Mouse (Mus musculus) CD4-positive, CD25-positive, alpha-beta regulatory T cell, adult 2 months (primary cell): Measurements from ENCODE around the gene Mrpl1.

Source experiments
- DNase-seq: peaks from one replicate; pipeline ENCODE4 v3.0.0-alpha.2; 2012; ENCODE audit warnings: low read depth, low spot score

Mrpl1 gene

DNA sequence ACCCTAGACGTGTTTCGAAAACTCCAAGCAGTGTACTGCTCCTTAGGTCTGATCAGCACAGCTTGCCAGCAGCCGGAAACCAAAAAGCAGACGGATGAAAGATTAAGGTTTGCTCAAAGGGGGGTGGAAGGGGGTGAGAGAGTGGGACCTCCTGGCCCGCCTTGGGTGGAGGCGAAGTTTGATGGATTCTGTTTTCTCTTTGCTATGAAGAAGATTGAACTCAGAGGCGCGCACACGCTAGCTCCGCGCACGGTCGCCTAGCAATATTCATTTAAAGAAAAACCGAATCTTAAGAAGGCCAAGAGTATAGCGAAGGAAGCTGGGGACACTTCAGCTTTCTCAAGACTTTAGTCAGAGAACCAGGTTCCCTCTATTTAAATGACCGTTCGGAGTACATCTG lies at the start of gene Mrpl1:
Gene Mrpl1 (plus strand): TSS at position 35 of the 400 bp plus-strand sequence.
- DNase-seq: peak; percentile 80

GRCm38 (mm10) chr5:96160467-96161262 lies 48.6 kb upstream of the Mrpl1 start:
- DNase-seq: peak; percentile 54

DNA sequence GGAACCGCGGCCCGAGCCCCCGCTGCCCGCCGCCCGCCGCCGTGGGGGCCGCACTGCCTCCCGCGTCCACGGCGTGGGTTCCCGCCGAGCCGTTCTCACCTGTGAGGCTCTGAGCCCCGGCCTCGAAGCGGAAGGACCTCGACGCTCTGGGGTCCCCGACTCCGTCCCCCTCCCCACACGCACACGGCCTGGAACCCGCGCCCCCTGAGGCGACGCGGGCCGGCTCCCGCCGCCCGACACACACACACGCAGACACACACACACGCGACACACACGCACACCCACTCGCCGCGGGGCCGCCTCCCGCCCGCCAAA lies 48.1 kb upstream of the Mrpl1 start:
- DNase-seq: no peak

DNA sequence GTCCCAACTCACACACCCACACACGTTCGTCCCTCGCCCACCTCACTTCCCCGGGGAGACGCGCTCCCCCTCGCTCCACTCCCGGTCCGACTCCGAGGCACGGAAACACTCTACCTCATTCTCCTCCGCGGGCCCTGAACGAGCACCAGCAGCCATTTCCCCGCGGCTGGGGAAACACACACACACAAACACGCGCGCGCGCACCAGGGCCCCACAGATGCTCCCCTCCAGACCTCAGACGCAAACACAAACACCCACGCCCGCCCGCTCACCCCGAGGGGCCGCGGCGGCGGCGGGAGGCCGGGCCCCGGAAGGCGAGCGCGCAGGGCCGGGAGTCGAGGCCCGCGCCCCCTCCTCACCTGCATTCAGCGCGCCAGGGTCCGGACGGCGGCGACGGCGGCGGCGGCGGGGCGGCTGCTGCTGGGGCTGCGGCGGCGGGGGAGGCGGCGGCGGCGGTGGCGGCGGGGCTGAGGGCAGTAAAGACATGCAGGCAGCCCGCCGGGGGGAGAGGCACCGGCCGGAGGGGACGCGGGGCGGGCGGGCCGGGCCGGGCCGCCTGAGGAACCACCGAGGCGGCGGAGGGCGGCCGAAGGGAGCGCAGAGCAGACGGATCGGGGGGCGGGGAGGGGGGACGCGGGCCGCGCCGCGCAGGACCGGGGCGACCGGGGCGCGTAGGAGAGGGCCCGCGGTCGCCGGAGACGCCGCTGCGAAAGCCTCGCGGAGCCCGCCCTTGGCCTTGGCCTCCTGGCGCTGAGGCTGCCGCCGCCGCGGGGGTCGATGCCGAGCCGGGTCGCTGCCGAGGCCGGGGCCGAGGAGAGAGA lies 47.5 kb upstream of the Mrpl1 start:
- peak; percentile 85 for DNase-seq

DNA sequence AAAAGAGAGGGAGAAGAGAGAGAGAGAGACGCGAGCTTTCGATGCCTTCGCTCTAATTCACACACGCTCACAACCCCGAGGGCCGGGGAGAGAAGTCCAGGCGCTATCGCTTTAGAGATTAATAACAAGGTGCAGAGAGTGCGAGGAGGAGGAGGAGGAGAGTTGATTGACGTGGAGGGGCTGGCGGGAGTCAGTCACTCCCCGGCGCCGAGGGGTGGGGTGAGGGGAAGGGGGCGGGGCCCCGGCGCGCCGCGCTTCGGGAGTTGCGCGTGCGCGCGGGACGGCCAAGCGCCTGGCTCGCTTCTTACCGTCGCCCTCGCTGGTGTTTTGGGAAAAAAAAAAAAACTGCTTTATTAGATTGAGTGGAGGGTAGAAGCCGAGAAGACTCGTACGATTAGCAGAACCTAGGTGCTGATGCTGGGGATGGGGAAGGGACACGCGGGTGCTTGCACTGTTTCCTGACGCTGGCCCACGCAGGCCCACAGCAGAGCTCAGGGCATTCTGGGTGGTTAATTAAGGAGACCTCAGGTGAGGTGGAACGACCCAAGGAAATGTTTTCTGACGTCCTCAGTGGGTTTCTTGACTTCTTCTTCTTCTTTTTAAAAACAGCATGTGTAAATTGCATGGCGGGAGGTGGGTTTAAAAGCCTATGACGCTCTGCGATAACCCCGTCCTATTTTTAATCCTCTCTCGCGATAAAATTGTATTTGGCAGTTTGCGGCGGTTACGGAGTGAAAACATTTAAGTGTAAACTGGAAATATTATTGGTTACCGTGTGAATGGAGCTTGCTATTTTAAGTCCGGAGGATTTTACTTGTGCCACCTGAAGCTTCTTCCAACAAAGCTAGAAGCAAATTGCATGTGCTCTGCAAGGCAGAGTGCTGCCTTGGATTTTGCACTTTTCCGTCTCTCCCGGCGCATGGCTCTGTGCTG lies 46.6 kb upstream of the Mrpl1 start:
- DNase-seq: peak; percentile 92

DNA sequence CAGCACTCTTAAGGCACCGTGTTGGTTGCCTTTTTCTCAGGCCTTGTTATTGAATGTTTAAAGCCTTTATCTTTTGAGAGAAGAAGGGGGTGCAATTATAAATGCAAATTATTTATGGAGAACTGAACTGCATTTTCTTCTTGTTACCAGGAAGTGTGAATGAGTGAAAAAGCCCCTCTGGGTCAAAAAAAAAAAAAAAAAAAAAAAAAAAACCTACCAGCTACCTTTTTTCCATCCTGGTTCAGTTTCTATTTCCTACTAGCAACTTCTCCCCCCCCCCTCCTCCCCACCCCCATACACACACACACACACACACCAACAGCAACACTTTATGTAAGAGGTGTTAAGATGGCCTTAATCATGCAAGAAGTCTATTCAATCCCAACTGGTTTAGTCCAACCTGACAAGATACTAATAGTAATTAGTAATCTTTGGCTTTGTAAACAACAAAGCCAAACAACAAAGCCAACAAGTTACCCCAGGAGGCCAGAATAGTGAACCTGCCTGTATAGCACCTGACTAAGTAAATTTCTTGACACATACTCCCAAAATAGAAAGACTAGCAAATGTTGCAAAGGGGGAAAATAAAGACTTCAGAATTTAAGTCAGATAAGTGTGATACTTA lies 45.8 kb upstream of the Mrpl1 start:
- peak; percentile 54 for DNase-seq

DNA sequence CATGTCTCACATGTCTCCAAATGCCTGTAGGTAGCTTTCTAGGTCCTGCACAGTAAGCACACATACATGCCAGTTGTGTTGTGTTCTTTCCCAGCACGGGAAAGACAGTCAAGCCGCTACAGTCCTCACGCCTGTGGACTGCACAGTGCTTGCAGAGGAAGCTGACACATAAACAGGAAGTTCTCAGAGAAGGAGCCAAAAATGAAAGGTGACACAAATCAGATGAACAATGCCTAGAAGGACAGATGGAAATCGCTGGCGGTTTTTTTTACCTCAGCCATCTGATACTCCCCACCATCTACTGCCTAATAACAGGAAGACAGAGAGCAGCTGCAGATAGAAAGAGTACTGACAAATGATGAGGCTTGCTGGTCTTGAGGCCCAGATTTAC lies 45.3 kb upstream of the Mrpl1 start, which contains the start of gene Cnot6l:
Gene Cnot6l (minus strand): TSS at position 151 of the 391 bp plus-strand sequence.
- peak; percentile 79 for DNase-seq

- DNase-seq: peak; percentile 29
These were observed 42.5 kb upstream of the Mrpl1 start for GRCm38 (mm10) chr5:96166761-96167160.

DNA sequence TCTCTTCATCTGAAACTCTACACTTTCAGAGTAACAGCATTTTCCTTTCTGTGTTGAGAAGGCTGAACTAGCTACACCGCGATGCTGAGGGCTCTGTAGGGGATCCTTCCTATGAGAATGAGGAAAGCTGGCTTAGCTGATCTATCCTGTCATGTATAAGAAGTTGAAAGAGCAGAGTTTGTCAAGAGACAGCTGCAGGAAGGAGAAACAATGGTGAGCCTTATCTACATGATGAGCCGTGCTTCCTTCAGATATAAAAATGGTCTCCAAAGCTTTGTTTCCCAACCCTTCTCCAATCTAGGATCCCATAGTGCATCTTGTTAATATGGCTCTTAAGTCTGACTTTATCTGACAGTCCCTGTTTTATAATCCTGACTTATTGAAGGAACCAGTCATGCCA lies 38.9 kb upstream of the Mrpl1 start:
- DNase-seq: no peak

DNA sequence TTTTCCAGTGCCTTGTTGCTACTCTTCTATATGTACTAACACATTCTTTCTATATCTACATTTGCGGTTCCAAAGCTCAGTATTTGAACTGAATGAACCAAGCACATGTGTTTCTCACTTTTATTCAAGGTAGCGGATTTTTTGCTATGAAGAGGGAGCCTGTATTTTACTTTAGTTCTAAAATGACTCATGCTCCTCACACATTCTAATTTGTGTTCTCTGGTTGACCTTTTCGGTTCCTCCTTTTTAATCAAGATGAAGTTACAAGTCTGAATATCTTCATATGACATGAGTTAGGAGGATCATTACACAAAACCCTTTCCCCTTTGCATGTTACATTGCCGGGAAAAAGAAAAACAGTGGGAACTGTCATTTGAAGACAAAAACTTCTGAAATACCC lies 37.5 kb upstream of the Mrpl1 start:
- peak; percentile 18 for DNase-seq

DNA sequence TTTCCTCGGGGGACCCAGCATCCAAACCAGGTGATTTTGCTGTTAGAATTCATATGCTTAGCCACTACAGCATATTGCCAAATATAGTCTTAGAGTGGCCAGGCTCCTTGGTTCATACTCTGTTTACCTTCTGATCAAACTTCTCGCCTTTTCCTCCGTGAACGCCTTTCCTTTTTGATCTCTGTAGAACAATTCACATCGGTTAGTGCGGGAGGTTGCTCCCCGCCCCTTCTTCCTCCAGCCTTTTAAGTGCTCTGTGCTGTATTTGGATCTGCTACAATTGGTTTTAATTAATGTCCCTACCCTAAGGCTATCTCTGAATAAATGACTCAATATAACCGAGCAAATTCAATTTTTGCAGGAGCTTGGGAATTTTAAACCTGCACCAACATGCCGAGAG lies 33.2 kb upstream of the Mrpl1 start:
- peak; percentile 52 for DNase-seq

GRCm38 (mm10) chr5:96176879-96177358 lies 32.4 kb upstream of the Mrpl1 start:
- peak; percentile 67 for DNase-seq

- DNase-seq: no peak
These were observed 26.1 kb upstream of the Mrpl1 start for GRCm38 (mm10) chr5:96183211-96183610.

GRCm38 (mm10) chr5:96183987-96184386 lies 25.3 kb upstream of the Mrpl1 start:
- no peak for DNase-seq

DNA sequence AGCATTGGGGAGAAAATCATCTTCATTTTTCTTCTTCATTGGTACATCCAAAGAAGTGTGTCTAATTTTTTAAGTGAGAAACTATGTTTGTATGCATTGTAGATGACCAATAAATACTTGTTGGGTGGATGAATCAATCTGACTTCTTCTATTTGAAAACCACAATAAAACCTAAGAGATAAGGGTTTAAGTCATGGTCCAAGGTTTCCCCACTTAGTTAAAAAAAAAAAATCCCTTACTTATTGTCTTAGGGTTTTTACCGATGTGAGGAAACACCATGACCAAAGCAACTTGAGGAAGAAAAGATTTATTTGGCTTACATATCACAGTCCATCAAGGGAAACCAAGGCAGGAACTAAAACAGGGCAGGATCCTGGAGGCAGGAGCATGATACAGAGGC lies 19.5 kb upstream of the Mrpl1 start:
- no peak for DNase-seq

GRCm38 (mm10) chr5:96191251-96191650 lies 18.0 kb upstream of the Mrpl1 start:
- DNase-seq: no peak

DNA sequence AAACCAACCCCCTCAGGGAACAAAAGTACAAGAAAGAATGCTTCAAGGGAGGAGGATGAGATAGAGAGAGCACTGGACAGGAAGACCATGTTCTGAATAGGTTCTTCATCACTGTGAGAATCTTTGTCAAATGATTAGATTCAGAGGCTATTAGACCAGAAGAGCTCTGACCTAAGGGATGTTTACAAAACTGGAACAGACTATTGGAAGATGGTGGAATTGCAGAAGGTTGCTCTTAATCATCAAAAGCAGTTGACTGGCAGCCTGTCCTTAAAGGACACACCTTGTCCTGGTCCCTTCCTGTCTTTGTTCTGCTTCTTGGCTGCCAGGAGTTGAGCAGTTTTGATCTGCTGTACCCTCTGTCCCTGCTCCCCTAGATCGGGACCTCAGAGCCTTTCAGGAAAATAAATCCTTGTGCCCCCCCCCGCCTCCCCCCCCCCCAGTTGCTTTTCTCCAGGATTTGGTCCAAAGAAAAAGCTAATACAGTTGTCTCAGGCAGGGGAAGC lies 12.7 kb upstream of the Mrpl1 start:
- DNase-seq: no peak

DNA sequence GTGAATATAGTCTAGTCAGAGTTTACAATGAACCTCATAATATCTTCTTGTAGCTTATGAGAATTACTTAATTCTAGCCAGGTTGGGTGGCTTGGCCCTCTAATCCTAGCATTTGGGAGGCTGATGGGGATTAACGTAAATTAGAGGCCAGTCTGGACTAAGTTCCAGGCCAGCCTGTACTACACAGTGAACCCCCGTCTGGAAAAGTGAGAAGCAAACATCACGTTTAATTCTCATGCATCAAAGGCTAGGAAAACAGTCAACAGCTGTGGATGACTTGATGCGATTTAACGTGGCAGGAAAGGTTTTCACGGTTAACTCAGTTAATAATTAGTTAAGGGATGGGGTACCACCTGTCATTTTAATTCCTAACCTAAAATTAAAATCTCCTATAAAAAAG lies 11.0 kb upstream of the Mrpl1 start:
- no peak for DNase-seq

GRCm38 (mm10) chr5:96200269-96200668 lies 9.0 kb upstream of the Mrpl1 start:
- DNase-seq: no peak

DNA sequence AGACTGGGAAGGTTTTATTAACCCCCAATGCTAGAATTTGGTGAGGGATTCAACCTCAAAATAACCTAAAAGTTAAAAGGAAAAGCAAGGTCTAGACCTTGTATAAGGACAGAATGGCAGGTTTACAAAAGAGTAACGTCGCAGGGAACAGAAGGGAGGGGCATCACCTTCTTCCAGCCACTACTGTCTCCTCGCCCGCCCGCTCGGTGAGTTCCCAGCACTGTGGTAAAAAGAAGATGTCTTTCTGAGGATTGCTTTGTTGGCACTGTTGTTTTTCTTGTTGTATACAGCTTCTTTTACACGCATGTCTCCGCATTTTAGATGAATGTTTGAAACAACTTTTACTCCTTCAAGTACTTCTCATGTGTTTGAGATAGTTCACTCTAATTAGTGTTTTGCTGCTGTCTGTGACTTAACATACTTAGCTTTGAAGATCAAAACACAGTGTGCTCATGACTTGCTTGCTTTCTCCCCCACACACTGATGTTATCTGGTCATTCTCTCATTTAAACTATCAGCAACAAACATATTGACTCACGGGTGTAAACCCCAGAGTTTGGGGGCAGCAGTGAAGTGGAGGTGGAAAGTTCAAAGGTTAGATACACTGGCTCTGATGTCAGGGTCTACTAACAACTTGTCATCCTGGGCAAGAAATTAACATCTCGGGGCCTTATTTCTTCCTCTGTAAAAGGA lies 7.7 kb upstream of the Mrpl1 start:
- peak; percentile 61 for DNase-seq
